Mouse (Mus musculus) forebrain, embryonic 12.5 days (tissue): Measurements from ENCODE around the gene Ism1. TPM values are rescaled to one million over a fixed set of nuclear protein-coding genes. Genes with fewer than 3 reads are reported as not detected.

Experiments
- ATAC-seq: fragments of 200-750 bp; cut with Nextera tagmentation; 2 replicates; pipeline ENCODE4 v1.8.0; 2017; ENCODE audit warnings: moderate TSS enrichment; ENCODE audit not compliant: low FRiP score
- H3K27ac ChIP-seq: fragments of 300-500 bp; sonication (generic); 2 replicates; pipeline ENCODE4 v1.5.1; 2016; ENCODE audit warnings: mild to moderate bottlenecking
- H3K27me3 ChIP-seq: fragments of 300-500 bp; sonication (generic); 2 replicates; pipeline ENCODE4 v1.6.1; 2016; ENCODE audit warnings: mild to moderate bottlenecking
- H3K36me3 ChIP-seq: fragments of 300-500 bp; sonication (generic); replicated peaks from 2 replicates; pipeline ENCODE4 v1.6.1; 2016; ENCODE audit warnings: mild to moderate bottlenecking
- H3K4me1 ChIP-seq: fragments of 300-500 bp; sonication (generic); 2 replicates; pipeline ENCODE4 v1.6.1; 2016
- H3K4me2 ChIP-seq: fragments of 300-500 bp; sonication (generic); 2 replicates; pipeline ENCODE4 v1.6.1; 2016; ENCODE audit warnings: mild to moderate bottlenecking, moderate library complexity
- H3K4me3 ChIP-seq: fragments of 300-500 bp; sonication (generic); replicated peaks from 2 replicates; pipeline ENCODE4 v1.5.1; 2016; ENCODE audit warnings: mild to moderate bottlenecking
- H3K9ac ChIP-seq: fragments of 300-500 bp; sonication (generic); 2 replicates; pipeline ENCODE4 v1.6.1; 2016; ENCODE audit warnings: mild to moderate bottlenecking
- H3K9me3 ChIP-seq: fragments of 300-500 bp; sonication (generic); 2 replicates; pipeline ENCODE4 v1.6.1; 2016
- WGBS: fragments of 180-500 bp; shearing (Covaris S2); methylation state at CpG from one replicate; pipeline ENCODE4 v1.1.7; 2016; 5-methylcytosine and 5-hydroxymethylcytosine counted together
- polyA plus RNA-seq: library from polyadenylated mRNA; unstranded; fragments of >200 nt; fragmentation: Nextera tagmentation; extraction: Ambion mirVana; gene quantifications from 2 replicates; pipeline ENCODE4 v1.2.1, GENCODE M21; 2016

The Ism1 gene
- polyA plus RNA-seq, 1 experiment from 2014 or later = 0.18 TPM

DNA sequence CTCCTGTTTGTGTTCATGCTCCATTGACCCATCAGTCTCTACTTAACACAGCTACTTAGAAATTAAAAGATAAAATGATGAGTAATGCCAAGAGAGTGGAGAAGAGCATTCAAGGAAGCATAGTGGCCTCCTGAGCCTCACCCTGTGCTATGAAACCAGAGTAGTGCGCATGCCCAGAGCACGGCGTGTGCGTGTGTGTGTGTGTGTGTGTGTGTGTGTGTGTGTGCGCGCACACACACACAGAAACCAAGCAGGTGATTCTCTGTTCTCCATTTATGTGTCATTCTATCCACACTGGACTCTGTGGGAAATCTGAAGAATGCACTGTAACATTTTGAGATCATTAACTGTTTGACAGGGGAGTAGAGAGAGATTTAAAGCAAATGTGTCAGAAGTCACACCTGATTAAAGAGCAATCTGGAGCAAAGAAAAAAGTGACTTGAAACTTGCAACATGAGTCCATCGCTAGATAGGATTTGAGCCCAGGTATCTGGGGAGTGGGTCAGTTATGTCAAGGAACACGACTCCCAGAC lies 105.4 kb downstream of the Ism1 start:
- Histone ChIP-seq H3K36me3 (no peaks in the 10 kb centered on the region), H3K4me1 (no peaks in the 10 kb centered on the region), H3K9ac (no peak overlapping the region), H3K27ac (no peak overlapping the region), H3K9me3 (no peaks in the 10 kb centered on the region), H3K4me3 (no peak overlapping the region), H3K4me2 (no peak overlapping the region), H3K27me3 (no peaks in the 10 kb centered on the region)
- no peak for ATAC-seq
- 93% methylated on average over 8 of the region's 8 CpGs for WGBS

DNA sequence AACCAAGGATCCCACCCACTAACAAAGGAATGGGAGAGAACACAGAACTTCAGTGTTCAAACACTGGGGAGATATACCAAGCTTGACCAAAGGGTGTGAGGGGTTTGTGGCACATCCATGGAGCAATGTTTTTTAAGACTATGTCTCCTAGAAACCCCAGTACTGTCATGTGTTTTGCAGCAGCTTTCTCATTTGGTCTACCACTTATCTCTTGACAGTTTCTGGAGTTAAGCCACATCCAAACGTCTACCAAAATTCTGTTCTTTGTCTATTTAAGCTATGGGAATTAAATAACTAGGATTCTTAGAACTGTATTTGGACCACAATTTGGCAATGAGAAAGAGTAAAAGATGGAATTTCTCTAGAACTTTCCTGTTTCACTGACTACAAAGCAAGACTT lies 106.5 kb downstream of the Ism1 start:
- Histone ChIP-seq H3K36me3 (no peaks in the 10 kb centered on the region), H3K4me1 (no peaks in the 10 kb centered on the region), H3K4me2 (no peak overlapping the region), H3K27ac (no peak overlapping the region), H3K9me3 (no peaks in the 10 kb centered on the region), H3K9ac (no peak overlapping the region), H3K4me3 (no peak overlapping the region), H3K27me3 (no peaks in the 10 kb centered on the region)
- 87% methylated on average over 1 of the region's 1 CpGs for WGBS
- no peak for ATAC-seq

DNA sequence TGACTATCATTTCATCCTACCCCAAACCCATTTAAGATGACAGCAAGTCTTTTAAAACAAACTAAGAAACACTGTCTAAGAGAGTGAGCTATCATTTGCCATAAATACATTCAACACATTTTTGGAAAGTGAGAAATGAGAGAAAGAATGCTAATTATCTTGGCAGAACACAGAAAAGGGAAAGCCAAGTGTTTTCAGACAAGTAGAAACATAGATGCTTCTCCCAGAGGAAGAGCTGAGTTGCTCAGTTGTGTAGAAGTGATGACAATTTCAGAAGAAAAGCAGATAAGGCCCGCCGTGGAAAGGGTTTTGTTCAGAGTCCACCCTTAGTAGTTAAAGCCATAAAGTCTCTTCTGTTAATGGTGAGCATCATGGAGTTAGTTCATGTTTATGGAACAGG lies 107.0 kb downstream of the Ism1 start:
- Histone ChIP-seq H3K4me1 (no peaks in the 10 kb centered on the region), H3K9ac (no peak overlapping the region), H3K27me3 (no peaks in the 10 kb centered on the region), H3K9me3 (no peaks in the 10 kb centered on the region), H3K4me2 (no peak overlapping the region), H3K4me3 (no peak overlapping the region), H3K27ac (no peak overlapping the region), H3K36me3 (no peaks in the 10 kb centered on the region)
- ATAC-seq = no peak
- 86% methylated on average over 2 of the region's 2 CpGs for WGBS

DNA sequence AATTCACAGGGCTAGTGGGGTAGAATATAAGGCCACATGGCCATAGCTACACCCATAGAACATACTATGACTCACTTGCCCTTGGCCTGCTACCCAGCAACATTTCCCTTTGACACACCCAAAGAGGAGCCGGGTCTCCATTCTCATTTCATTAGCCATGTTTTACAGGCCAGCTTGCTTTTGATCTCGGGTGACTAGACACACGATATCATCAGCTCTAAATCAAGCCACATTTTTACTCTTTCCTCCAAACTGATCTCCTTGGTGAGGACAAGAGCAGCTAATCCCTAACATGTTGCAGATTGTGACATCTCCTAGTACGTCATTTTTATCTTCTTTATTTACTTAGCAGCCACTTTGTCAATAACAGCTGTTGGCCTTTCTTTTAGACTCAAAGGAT lies 110.7 kb downstream of the Ism1 start:
- H3K27ac ChIP-seq = no peak overlapping the region
- H3K4me2 ChIP-seq = no peak overlapping the region
- WGBS = 79% methylated on average over 4 of the region's 4 CpGs
- H3K9ac ChIP-seq = no peak overlapping the region
- no peaks in the 10 kb centered on the region for H3K27me3 ChIP-seq
- no peak overlapping the region for H3K4me3 ChIP-seq
- ATAC-seq = no peak
- no peaks in the 10 kb centered on the region for H3K9me3 ChIP-seq
- H3K36me3 ChIP-seq = no peaks in the 10 kb centered on the region
- no peaks in the 10 kb centered on the region for H3K4me1 ChIP-seq

DNA sequence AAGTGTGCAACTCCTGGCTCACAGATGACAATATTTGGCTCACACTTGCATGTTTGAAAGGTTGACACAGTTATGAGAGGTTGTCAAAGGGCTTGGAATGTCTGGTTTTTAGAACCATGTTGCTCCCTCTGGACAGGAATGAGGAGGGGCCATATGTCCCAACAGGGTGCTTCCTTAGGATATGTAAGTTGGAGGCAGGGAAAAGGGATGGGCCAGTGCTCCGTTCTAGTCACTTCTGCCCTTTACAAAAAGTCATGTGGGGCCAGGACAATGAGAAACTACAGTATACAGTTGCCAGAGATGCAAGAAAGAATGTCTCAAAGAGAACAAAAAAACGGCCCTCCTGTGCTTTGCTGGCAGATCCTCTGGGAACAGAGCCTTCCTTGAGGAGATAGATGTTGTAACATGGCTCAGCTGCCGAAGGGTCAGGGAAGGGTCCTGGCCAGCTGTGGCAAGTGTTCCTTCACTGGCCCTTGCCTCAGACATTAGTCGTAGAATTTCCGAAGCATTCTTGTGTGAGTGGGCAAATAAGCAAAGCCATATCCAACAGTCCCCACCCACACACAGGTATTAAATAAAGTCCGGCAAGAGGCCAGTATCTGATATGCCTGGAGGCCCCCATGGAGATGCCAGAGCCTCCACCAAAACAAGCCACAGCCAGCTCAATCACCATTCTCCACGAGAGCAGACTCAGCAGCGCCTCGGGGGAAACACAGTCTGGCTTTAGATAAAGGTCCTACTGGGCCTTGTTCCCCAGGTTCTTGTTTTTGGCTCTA lies 114.6 kb downstream of the Ism1 start:
- WGBS = 88% methylated on average over 9 of the region's 9 CpGs
- Histone ChIP-seq H3K4me3 (no peak overlapping the region), H3K4me1 (no peaks in the 10 kb centered on the region), H3K27ac (no peak overlapping the region), H3K9ac (no peak overlapping the region), H3K4me2 (no peak overlapping the region), H3K9me3 (no peaks in the 10 kb centered on the region), H3K36me3 (no peaks in the 10 kb centered on the region), H3K27me3 (no peaks in the 10 kb centered on the region)
- no peak for ATAC-seq

DNA sequence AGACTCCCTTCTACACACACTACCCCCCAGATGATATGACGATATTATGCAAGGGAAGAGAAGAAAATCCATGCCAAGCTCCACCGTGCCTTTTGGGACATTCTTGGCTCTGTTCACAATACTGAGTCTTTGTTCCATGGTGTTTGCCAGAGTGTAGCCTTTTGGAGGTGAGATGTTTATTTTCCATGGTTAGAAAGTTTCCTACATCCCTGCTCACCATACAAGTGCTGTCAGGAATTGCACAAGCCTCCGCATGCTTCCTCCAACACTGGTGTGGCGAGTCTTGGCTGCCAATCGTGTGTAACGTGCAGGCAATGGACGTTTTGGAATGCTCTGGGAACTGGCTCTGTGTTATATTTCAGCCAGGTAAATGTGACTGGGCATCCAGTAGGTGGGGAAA lies 126.1 kb downstream of the Ism1 start:
- no peak overlapping the region for H3K9ac ChIP-seq
- H3K4me1 ChIP-seq = no peaks in the 10 kb centered on the region
- H3K27me3 ChIP-seq = no peaks in the 10 kb centered on the region
- no peaks in the 10 kb centered on the region for H3K9me3 ChIP-seq
- no peaks in the 10 kb centered on the region for H3K36me3 ChIP-seq
- ATAC-seq = no peak
- no peak overlapping the region for H3K4me2 ChIP-seq
- no peak overlapping the region for H3K4me3 ChIP-seq
- H3K27ac ChIP-seq = no peak overlapping the region
- WGBS = 89% methylated on average over 7 of the region's 7 CpGs

DNA sequence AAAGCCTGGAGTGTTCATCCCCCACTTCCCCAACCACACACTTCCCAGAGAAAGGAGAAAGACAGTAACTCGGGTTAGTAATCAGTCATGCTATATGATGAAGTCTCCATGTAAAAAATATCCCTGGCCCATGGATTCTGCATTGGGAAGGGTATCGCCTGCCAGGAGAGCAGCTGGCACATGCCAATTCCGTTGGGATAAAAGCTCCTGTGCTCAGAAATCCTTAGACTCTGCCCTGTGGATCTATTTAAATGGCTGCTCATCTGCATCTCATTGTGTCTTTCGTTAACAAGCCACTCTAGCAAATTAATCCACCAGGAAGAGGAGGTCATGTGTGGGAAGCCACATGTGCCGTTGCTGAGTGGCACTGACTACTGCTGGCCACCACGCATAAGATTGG lies 129.9 kb downstream of the Ism1 start:
- H3K4me2 ChIP-seq = no peak overlapping the region
- no peak for ATAC-seq

More for the DNA sequence above, 129.9 kb downstream of the Ism1 start:
- H3K9ac ChIP-seq = no peak overlapping the region
- WGBS = 84% methylated on average over 6 of the region's 6 CpGs
- no peaks in the 10 kb centered on the region for H3K9me3 ChIP-seq
- H3K4me1 ChIP-seq = no peaks in the 10 kb centered on the region
- H3K4me3 ChIP-seq = no peak overlapping the region
- H3K27me3 ChIP-seq = no peaks in the 10 kb centered on the region
- H3K27ac ChIP-seq = no peak overlapping the region
- H3K36me3 ChIP-seq = no peaks in the 10 kb centered on the region

Other genes with a start within 250 kb of the Ism1 start
- 0.08 and 0.18 TPM in 2 replicates for gene Sptlc3, start 184.3 kb upstream of the Ism1 start, polyA plus RNA-seq